Mouse (Mus musculus): ENCODE measurements at regions not wholly inside any gene's neighbourhood (a gene's known extent, or its start where the extent isn't known, plus 50 kb on each side); places are given as distances from the start of the nearest gene placed in this dataset.
"Not testable (repeated sequence)": the region's sequence is repeated elsewhere in the genome, so short reads cannot be mapped to it uniquely, and the experiment has no call there.

DNA sequence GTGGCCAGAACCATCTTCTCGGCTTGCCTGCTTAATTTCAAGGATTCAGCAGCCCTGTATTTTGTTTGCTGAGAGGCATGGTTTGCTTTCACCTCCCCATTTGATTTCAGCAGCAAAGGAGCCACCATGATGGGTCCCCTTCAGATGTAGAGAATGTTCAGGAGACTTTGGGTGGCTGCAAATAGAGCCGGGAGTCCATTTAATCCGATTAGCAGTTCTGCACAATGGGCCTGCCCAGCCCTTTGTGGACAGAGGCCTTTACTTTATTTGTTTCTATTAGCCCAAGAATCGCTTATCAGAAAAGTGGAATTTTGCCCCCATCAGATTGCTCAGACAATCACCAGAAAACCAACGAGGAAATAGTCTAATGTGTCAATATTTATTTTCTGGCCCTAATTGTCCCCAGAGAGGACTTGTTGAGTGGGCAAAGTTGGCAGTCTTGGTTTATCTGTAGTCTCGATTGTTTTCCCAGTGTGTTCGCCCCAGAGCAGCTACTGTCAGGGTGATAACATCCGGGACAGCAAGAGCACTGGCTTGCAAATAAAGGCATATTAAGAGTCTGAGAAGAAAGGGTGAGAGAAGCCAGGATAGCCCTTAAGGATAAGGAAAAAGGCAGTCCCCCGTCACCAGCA, 130.6 kb upstream of the Kiz start:
- no peak overlapping the region for H3K27ac ChIP-seq (replicated peaks; ENCODE audit: low read depth, low read length)
- no peak overlapping the region for H3K4me3 ChIP-seq (ENCODE audit: insufficient read depth, low read depth, low read length)
- no peaks in the 10 kb centered on the region for H3K4me1 ChIP-seq (ENCODE audit: control insufficient read depth, insufficient read depth, insufficient read length, low read length)

DNA sequence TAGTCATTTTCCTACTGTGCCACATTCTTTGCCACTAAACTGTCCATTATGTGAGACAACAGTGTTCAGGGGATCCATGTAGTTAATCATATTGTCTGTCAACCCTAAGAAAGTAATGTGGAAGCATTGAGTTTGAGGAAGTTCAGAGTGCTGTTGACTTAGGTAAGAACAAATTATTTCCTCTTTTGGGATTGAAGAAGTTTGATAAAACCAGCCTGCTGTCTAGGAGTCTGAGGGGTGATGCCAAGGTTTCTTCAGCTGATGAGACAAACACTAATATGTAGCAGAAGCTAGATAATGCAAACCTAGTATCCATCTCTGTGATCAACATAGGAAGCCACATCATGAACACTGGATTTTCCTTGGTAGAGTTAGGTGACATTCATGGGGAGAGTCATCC, 127.0 kb upstream of the Kiz start:
- Histone ChIP-seq H3K4me3 (ENCODE audit: insufficient read depth, low read depth, low read length) (no peak overlapping the region), H3K4me1 (ENCODE audit: control insufficient read depth, insufficient read depth, insufficient read length, low read length) (no peaks in the 10 kb centered on the region), H3K27ac (replicated peaks; ENCODE audit: low read depth, low read length) (no peak overlapping the region)

DNA sequence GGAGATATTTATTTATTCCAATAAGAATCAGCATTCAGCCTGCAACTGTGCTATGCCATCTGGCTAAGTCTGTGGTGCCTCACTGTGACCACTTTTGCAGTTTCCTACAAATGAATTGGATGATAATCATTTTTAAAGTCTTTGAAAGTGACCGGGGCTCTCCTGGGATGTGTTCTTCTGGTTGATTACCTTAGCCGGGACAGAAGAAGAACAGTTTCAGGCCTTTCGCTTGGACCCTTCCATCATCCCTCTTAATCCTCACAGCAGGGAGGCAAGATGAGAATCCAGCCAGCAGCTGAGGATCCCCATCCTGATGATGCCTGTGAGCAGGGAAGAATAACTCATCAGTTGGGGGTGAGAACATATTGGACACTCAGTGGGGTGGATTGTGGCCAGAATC, 124.6 kb upstream of the Kiz start:
- Histone ChIP-seq H3K4me3 (ENCODE audit: insufficient read depth, low read depth, low read length) (no peak overlapping the region), H3K27ac (replicated peaks; ENCODE audit: low read depth, low read length) (no peak overlapping the region), H3K4me1 (ENCODE audit: control insufficient read depth, insufficient read depth, insufficient read length, low read length) (no peaks in the 10 kb centered on the region)

DNA sequence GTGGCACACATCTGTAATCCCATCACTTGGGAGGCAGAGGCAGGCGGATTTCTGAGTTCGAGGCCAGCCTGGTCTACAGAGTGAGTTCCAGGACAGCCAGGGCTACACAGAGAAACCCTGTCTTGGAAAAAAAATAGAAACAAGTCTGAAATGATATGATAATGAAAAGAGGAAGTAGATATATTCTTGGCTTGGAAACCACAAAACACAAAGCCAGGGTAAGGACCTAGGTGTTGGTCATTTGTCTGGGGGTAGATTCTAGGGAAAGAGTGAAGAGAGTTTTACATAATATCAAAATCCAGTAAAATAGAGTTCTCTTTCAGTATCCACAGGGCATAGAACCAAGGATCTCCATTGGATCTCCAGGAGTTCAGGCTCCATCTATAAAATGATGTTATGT, 122.8 kb upstream of the Kiz start:
- H3K4me3 ChIP-seq (ENCODE audit: insufficient read depth, low read depth, low read length); H3K4me1 ChIP-seq (ENCODE audit: control insufficient read depth, insufficient read depth, insufficient read length, low read length); H3K27ac ChIP-seq (replicated peaks; ENCODE audit: low read depth, low read length): not testable (repeated sequence)

DNA sequence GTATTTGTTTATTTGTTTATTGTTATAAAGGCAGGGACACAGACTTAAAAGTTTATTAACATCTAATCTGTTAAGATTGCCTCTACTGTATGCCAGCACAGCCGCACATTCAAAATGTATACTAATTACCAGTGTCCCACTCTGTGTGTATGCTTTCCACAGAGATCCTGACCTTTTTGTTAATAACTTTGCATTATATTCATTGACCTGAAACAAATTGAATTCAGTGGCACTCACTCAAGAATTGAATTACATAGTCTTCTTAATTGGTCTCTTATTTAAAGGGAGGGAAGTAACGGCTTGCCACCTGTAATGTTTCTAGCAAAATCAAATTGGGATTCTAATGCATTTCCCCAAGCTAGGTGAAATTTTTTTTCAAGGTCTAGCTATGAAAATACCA, 111.3 kb upstream of the Kiz start:
- Histone ChIP-seq H3K27ac (replicated peaks; ENCODE audit: low read depth, low read length) (no peak overlapping the region), H3K4me1 (ENCODE audit: control insufficient read depth, insufficient read depth, insufficient read length, low read length) (no peaks in the 10 kb centered on the region), H3K4me3 (ENCODE audit: insufficient read depth, low read depth, low read length) (no peak overlapping the region)

DNA sequence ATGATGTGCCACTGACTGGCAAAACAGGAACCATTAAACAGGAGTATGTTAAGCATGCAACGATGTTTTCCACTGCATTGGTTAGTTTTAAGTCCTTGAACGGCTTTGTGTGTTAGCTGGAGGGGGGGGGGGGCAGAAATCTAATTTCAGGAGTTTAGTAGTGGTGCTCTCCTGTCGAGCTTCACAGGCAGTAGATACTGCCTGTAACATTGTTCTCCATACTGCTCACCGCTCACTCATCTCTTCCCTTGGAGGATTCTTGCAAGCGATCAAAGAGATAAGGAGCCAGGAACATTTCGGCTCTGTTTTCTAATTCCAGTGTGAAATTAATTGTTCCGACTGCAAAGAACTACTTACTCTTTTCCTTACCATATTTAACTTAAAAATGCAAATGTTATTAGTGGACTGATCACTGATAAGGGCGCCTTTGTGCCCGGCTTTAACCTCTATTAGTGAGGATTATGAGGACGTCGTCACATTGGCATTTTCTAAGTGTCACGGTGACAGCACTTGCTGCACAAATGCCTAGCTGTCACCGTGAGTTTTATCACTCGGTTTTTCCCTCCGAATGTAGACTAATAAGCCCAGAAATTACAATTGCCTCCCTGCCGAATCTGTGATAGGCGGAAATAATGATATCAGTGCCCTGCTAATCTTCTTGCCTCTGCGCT, 110.5 kb upstream of the Kiz start:
- Histone ChIP-seq H3K4me3 (ENCODE audit: insufficient read depth, low read depth, low read length) (no peak overlapping the region), H3K4me1 (ENCODE audit: control insufficient read depth, insufficient read depth, insufficient read length, low read length) (no peaks in the 10 kb centered on the region)

DNA sequence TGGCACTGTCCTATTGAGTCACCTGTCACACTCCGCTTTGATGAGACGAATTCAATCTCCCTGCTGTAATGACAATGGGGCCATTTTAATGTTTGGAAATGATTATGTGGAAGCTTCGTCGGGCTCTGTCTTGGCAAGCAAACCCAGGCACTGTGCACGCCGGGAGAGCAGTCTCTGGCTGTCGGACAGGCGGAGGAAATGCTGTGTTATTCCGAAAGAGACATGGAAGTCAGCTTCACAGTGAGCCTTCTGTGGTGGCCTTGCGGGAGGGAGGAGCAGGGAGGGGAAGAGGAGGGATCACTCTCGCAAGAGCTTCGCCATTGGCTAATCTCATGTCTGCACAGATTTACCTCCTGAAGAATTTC, 110.0 kb upstream of the Kiz start:
- no peak overlapping the region for H3K4me3 ChIP-seq (ENCODE audit: insufficient read depth, low read depth, low read length)
- no peaks in the 10 kb centered on the region for H3K4me1 ChIP-seq (ENCODE audit: control insufficient read depth, insufficient read depth, insufficient read length, low read length)
- H3K27ac ChIP-seq (replicated peaks; ENCODE audit: low read depth, low read length), result no peak overlapping the region

More for the DNA sequence above, 110.5 kb upstream of the Kiz start:
- no peak overlapping the region for H3K27ac ChIP-seq (replicated peaks; ENCODE audit: low read depth, low read length)

DNA sequence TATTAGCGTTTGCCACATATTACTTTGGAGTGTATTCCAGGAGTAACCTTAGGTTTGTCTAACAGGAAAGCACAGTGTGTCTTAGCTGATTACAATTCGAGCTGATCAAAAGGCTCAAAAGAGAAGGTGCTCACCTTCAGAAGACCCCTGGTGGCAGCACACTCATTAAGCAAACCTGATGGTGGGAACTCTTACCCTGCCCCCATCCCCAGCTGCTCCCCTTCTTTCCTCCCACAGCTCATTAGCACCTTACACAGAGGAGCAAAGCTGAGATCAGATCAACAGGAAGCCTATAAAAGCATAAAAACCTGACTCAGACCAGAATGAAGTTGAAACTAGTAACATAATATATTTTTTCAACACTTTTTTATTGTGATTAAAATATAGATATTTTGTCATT, 101.7 kb upstream of the Kiz start:
- Histone ChIP-seq H3K4me1 (ENCODE audit: control insufficient read depth, insufficient read depth, insufficient read length, low read length) (no peaks in the 10 kb centered on the region), H3K4me3 (ENCODE audit: insufficient read depth, low read depth, low read length) (no peak overlapping the region)

DNA sequence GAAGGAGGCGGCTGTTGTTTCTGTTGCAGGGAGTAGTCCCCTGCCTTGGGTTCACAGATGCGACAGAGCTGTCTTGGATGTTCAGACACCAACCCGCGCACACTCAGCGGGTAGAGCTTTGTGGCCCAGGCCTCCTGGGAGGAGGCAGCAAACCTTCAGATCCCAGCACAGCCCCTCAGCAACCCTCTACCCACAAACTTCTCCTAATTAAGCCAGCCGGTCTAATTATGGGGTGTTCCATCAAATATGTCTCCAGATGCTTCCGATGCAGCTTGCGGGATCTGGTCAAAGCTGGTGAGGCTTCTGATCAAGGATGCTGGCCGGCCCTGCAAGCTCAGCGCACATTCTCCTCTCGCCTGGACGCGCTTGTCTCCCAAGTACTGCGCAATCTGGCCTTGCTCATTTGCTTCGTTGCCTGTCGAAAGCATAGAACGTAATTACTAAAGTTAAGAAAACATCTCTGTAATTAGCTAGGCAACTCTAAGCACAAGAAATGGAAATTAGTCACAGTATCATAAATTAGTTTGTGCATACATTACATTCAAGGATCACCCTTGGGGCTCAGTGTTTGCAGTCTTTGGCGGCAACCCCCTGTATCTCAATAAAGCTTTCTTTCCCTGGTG, 92.0 kb upstream of the Kiz start:
- Histone ChIP-seq H3K4me1 (ENCODE audit: control insufficient read depth, insufficient read depth, insufficient read length, low read length) (no peaks in the 10 kb centered on the region), H3K27ac (replicated peaks; ENCODE audit: low read depth, low read length) (no peak overlapping the region), H3K4me3 (ENCODE audit: insufficient read depth, low read depth, low read length) (no peak overlapping the region)

More for the DNA sequence above, 101.7 kb upstream of the Kiz start:
- no peak overlapping the region for H3K27ac ChIP-seq (replicated peaks; ENCODE audit: low read depth, low read length)

DNA sequence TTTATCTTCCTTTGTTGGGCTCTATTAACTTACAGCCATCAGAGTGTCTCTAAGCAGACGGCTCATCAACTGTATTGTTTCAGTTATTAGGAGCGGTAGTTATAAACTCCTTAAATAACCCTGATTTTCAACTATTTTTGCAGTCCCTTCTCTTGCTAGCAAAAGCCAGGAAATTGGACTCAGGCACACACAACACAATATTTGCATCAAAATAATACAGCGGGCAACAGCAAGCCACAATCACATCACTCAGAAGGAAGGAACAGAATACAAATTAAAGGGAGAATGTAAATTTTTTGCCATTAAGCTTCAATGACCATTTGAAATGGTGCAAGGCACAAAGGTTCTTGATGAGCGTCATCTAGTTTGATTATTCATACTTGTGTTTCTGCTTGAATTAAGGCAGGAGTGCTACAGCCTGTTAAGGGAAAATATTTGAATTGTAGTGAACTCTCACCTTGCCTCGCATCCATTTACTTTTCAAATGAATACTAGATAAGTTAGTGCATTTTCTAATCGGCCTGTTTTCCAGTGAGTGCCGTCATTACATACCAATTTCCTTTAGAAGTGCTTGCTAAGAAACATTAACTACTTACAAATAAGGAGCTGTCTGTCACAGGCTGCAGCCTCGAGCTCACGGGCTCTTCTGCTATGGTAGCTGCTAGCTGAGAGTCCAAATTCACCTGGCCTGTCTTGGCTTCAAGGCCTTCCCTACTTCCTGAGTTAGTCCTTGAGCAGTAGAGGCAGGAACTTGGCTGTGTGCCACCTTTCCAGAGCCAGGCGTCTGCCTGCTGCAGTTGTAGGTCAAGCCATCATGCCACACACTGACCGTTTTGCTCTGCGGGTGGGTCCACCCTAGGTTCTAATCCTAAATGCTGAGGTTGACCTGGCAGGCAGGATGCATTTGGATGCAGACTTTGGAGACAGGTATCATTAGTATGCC, 91.1 kb upstream of the Kiz start:
- Histone ChIP-seq H3K27ac (replicated peaks; ENCODE audit: low read depth, low read length) (no peak overlapping the region), H3K4me1 (ENCODE audit: control insufficient read depth, insufficient read depth, insufficient read length, low read length) (no peaks in the 10 kb centered on the region)

DNA sequence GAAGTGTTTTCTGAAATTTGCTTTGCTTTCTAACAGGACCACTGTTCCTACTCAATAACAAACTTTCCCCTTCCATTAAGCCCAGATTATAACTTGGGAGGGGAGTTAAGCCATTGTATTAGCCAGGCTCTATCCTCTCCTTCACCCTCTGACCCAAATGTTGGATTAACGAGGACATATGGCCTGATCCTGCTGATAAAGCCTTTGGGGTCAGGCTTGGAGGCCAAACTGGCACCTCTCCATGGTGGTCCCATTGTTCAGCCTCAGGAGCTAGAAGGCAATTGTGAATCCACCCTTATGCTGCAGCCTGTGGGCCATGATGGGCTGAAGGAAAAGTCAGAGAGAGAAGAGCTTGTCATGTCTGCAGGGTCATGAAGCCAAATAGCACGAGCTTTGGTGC, 80.8 kb upstream of the Kiz start:
- Histone ChIP-seq H3K4me3 (ENCODE audit: insufficient read depth, low read depth, low read length) (no peak overlapping the region), H3K4me1 (ENCODE audit: control insufficient read depth, insufficient read depth, insufficient read length, low read length) (no peaks in the 10 kb centered on the region), H3K27ac (replicated peaks; ENCODE audit: low read depth, low read length) (no peak overlapping the region)

More for the DNA sequence above, 91.1 kb upstream of the Kiz start:
- H3K4me3 ChIP-seq (ENCODE audit: insufficient read depth, low read depth, low read length), result no peak overlapping the region

DNA sequence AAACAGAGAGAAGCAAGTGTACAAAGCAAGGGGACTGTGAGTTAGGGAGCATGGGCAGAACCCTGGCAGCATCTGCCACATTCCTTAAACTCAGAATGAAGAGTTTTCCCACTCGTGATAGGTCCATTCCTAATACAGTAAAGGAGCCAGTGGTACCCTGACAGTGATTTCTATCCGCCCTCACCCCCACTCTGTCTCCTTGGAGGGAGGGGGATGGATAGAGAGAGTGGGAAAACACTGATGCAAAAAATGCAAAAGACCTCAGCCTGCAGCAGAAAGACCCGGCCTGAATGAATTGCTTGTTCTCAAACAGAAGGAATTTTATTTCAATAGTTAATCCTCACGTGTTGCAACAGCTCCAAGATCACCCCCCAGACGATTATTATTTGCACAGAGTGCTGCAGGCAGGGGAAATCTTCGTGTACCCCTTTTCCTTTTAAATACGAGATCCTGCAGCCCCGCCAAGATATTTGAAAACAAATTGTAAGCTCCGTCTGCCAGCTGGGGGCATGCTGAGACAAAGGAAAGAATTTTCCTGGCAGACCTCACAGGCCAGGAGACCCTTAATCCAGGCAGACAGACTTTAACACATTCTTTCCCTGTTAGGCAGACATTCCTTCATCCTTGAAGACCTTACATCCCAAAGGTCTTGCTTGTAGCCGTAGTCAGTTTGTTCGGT, 68.4 kb upstream of the Kiz start:
- no peak overlapping the region for H3K27ac ChIP-seq (replicated peaks; ENCODE audit: low read depth, low read length)
- H3K4me3 ChIP-seq (ENCODE audit: insufficient read depth, low read depth, low read length), result no peak overlapping the region
- H3K4me1 ChIP-seq (ENCODE audit: control insufficient read depth, insufficient read depth, insufficient read length, low read length), result no peaks in the 10 kb centered on the region

DNA sequence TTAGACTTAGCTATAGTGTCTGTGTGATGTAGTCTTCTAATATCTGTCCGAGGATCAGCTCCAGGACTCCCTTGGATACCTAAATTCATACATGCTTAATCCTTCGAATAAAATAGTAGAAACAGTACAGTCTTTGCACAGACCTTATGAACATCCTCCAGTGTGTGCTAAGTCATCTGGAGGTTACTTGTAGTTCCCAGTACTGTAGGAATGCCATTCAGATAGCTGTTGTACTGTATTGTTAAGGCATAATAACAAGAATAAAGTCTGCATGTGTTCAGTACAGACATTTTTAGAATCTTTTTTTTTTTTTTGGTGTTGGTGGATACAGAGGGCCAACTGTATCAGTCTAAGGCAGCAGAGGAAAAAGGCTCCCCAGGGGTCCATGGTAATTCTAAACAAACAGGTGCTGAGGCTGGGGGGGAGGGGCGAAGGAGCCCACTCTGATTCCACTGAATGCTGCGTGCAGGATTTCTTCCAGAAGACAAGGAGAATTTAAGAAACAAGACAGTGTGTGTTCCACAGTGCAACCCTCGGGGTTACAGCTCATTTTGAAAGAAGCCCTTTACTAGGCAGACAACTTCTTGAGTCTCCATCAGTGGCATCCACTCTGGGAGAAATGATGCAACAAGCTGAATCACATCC, 67.7 kb upstream of the Kiz start:
- Histone ChIP-seq H3K4me1 (ENCODE audit: control insufficient read depth, insufficient read depth, insufficient read length, low read length) (no peaks in the 10 kb centered on the region), H3K27ac (replicated peaks; ENCODE audit: low read depth, low read length) (no peak overlapping the region), H3K4me3 (ENCODE audit: insufficient read depth, low read depth, low read length) (no peak overlapping the region)

DNA sequence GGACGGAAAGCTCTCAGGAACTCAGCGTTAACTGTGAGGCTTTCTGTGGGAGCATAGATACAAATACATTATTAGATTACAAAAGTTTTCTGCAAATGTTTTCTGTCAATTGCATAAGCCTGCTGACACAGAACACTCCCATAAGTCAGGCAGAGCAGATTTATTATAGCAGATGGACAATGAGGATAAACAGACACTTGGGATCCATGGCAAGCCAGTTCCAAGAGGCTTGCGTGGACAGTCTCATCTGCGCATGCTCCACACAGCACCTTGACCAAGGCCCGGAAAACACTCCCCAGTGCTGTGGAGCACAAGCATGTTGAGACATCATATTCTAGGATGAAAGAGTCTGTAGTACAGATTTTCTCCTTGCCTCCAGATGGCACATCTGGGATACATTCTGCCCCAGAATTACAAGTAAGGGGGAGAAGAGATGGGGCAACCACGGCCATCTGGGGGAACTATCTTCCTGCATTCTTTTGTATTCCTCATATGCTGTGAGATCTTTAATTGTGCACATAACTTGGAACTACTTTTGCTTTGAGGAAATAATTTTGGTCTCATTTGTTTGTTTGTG, 62.7 kb upstream of the Kiz start:
- H3K27ac ChIP-seq (replicated peaks; ENCODE audit: low read depth, low read length), result no peak overlapping the region
- no peak overlapping the region for H3K4me3 ChIP-seq (ENCODE audit: insufficient read depth, low read depth, low read length)
- H3K4me1 ChIP-seq (ENCODE audit: control insufficient read depth, insufficient read depth, insufficient read length, low read length), result no peaks in the 10 kb centered on the region
